8 mouse cellular contexts compared by ENCODE assay signal in genomic region chr10:21295759-21296621, GRCm38 (mm10). TPM values are rescaled to one million over a fixed set of nuclear protein-coding genes. Genes with fewer than 3 reads are reported as not detected.
DNase-seq lines count a peak whose midpoint lies in the region; ATAC-seq lines count a peak whose summit lies in the region.

Gene Hbs1l (plus strand): TSS chr10:21295979.

- H3K4me2 ChIP-seq in forebrain, embryonic 14.5 days (ENCODE audit: low read length), result peak within 1 kb of the TSS; percentile 53
- peak within 1 kb of the TSS; percentile 60 for H3K4me2 ChIP-seq in neural tube, embryonic 15.5 days

- peaks cover 18% of the 10 kb centered on the region for H3K36me3 ChIP-seq in forebrain, embryonic 14.5 days (ENCODE audit: control insufficient read depth, insufficient read depth, low read length)
- peaks cover 13% of the 10 kb centered on the region for H3K36me3 ChIP-seq in neural tube, embryonic 15.5 days

- intact Hi-C loops in heart, postnatal 14 days (cut with DNase I), result no loop called here

- no peaks in the 10 kb centered on the region for H3K9me3 ChIP-seq in forebrain, embryonic 14.5 days (replicated peaks; ENCODE audit: control insufficient read depth, low read length)
- H3K9me3 ChIP-seq in neural tube, embryonic 15.5 days (replicated peaks), result no peaks in the 10 kb centered on the region

- peaks cover 10% of the 10 kb centered on the region for H3K4me1 ChIP-seq in forebrain, embryonic 14.5 days (ENCODE audit: control insufficient read depth, insufficient read depth, low read length)
- peaks cover 19% of the 10 kb centered on the region for H3K4me1 ChIP-seq in neural tube, embryonic 15.5 days

- H3K27ac ChIP-seq in forebrain, embryonic 14.5 days (ENCODE audit: low read depth, low read length), result peak within 1 kb of the TSS; percentile 49
- peak within 1 kb of the TSS; percentile 77 for H3K27ac ChIP-seq in neural tube, embryonic 15.5 days (replicated peaks)

- H3K9ac ChIP-seq in forebrain, embryonic 14.5 days (ENCODE audit: low read length), result peak within 1 kb of the TSS; percentile 90
- peak within 1 kb of the TSS; percentile 65 for H3K9ac ChIP-seq in neural tube, embryonic 15.5 days (replicated peaks)

- peak within 1 kb of the TSS; percentile 81 for H3K4me3 ChIP-seq in forebrain, embryonic 14.5 days (ENCODE audit: low read depth, low read length)
- peak within 1 kb of the TSS; percentile 76 for H3K4me3 ChIP-seq in neural tube, embryonic 15.5 days (replicated peaks)

- peak; percentile 99 for ATAC-seq in forebrain, embryonic 14.5 days
- peak; percentile 98 for ATAC-seq in neural tube, embryonic 15.5 days (ENCODE audit: low FRiP score)

- H3K27me3 ChIP-seq in forebrain, embryonic 14.5 days (replicated peaks; ENCODE audit: control insufficient read depth, insufficient read depth, low read length), result no peaks in the 10 kb centered on the region
- no peaks in the 10 kb centered on the region for H3K27me3 ChIP-seq in neural tube, embryonic 15.5 days (replicated peaks)

- WGBS in forebrain, embryonic 14.5 days, result under 1% methylated on average over 66 of the region's 81 CpGs
- WGBS in neural tube, embryonic 15.5 days, result 0% methylated on average over 81 of the region's 81 CpGs

- DNase-seq in ES-CJ7 (ENCODE audit: low read depth, low spot score), result peak; percentile 96
- DNase-seq in cerebellum, adult 11 months, result peak; percentile 92
- peak; percentile 97 for DNase-seq in forebrain, embryonic 14.5 days (ENCODE audit: low spot score)
- peak; percentile 94 for DNase-seq in heart, postnatal 14 days
- DNase-seq in layer of hippocampus, adult 11-12 months (ENCODE audit: low spot score), result peak; percentile 91
- DNase-seq in lung, adult 18-20 months, result peak; percentile 91 to 93
- peak; percentile 95 for DNase-seq in testis, postnatal 14 days (ENCODE audit: low spot score)

RNA-seq across cellular contexts. Expression of gene Hbs1l, which starts in this region (rescaled TPM):
- 95.0 and 111 TPM in 2 replicates for polyA plus RNA-seq in forebrain, embryonic 14.5 days (2014; fragmentation: Nextera tagmentation; extraction: Ambion mirVana)
- total RNA-seq in heart, postnatal 14 days (2021), result 10 to 100 TPM; 63.3 to 64.1 TPM
- 86.5 and 93.3 TPM in 2 replicates for polyA plus RNA-seq in neural tube, embryonic 15.5 days (2015; fragmentation: Nextera tagmentation; extraction: Ambion mirVana)

Comparison
In these comparisons a context has a peak if more than half of its experiments do, and no peak if none do; other contexts are left out.
1. Peak in every context shown above with its lines: DNase-seq, ATAC-seq, H3K4me3 ChIP-seq and H3K27ac ChIP-seq.